Mouse (Mus musculus) testis, postnatal 14 days (tissue): Measurements from ENCODE around the gene Rbm38.

Source experiments
- DNase-seq: peaks from one replicate; pipeline ENCODE4 v3.0.0; 2021; ENCODE audit warnings: low spot score

Rbm38 gene

DNA sequence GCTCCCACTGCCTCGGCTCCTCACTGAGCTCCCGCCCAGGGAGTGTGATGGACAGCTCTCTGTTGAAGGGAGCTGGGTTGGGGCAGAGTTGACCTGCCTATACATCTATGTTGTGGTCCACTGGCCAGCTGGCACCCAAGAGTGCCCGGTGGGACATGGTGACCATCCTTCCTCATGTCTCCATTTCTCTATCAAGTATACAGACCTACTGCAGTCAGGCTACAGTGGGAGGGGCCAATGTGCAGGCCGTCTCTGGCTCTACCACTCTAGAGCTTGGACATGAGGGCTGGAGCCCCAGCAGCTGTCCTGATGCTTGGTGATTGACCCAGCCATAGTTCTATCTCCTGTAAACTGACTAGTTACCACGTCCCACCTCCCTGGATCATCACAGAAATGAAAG, 17.0 kb downstream of the Rbm38 start:
- DNase-seq, result no peak

DNA sequence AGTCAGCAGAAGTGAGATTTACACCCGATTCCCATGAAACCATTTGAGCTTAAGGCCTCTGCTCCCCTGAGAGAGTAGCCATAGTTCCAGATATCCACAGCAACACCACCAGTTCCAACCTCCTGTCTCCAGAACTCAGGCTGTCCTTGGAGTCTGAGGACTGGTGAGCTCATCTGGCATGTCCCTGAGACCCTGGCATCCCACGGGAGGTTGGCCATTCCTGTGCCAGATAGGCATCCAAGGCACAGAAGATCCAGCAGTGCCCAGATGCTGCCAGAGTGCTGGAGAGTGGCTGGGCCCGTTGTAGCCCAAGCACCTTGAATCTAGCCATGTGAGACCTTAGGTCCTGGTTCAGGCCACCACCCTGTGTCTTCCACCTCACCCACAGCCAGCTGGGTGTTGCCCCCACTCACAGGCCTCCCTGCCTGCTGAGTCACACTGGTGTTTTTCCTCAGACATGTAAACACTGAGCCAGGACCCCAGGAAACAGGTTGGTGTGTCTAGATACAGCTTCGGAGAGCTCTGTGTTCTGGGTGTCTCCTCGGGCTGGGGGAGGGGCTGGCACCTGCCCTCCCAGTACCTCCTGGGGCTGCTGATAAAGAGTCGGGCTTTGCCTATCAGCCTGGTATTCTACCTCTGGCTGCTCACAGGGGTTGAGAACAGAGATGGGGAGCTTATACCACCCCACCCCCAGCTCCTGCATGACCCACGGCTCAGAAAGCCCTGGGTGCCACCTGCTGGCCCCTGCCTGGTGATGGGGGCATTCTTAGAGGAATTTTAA, 17.7 kb downstream of the Rbm38 start:
- no peak for DNase-seq

DNA sequence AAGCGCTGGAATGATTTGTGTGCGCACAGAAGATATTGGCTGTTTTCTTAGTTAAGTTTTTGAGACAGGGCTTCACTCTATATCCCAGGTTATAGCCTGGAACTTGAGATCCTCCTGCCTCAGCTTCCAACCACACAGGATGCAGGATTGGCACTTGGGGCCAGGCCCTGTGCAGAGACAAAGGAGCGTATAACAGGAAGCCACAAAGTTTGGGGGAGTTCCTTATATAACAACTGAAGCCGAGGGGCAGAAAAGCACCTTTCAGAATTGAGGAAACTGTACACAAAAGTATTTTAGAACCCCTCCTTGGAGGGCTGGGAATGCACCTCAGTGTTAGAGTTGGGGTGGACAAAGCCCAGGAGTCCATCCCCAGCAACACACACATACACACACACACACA, 18.7 kb downstream of the Rbm38 start:
- DNase-seq, result no peak

DNA sequence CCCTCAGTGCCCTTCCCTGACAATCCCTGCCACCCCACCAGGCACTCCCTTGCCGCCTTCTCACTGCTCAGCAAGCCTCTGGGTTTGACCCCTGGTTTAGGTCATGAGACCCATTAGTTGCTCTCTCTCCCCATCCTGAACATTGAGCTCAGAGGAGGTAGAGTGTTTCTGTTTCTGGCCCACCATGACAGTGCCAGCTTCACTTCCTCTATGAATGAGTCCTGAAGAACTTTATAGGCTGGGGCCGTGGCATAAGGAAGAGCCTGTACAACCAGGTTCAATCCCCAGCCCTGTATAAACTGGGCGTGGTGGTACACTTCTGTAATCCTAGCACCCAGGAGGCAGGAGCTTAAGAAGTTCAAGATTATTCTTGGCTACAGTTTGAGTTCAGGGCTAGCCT, 20.5 kb downstream of the Rbm38 start:
- no peak for DNase-seq

DNA sequence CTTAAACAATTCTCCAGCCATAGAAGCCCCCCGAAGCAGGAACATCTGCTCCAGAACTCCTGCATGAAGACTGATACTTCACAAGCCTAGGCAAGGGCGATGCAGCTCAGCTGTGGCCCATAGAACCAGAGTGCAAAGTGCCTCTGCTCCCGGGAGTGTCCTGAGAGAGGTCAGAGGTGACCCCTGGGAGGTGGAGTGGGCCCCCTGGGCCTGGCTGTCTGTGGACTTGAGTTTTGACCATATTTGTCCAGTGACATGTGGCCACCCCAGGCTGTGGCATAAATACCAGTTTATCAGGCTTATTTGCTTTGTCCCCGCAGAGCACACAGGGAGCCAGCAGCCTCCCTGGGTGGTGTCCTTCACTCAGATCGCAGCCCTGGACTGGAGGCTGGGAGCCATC, 20.9 kb downstream of the Rbm38 start:
- no peak for DNase-seq

DNA sequence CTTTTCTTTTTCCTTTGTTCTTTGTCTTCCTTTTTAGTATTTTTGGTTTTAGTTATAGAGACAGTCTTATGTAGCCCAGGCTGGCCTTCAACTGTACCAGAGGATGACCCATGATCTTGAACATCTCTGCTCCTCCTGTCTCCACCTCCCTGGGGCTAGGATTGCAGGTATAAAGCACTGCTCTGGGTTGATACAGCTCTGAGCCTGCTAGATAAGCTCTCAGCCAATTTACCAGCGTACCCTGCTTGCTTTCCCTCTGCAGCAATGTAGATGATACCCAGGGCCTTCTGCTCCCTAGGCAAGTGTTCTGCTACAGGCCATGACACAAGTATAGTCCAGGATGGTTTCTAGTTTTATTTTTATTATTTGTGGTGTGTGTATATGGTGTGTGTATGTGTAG, 21.6 kb downstream of the Rbm38 start:
- DNase-seq, result no peak

DNA sequence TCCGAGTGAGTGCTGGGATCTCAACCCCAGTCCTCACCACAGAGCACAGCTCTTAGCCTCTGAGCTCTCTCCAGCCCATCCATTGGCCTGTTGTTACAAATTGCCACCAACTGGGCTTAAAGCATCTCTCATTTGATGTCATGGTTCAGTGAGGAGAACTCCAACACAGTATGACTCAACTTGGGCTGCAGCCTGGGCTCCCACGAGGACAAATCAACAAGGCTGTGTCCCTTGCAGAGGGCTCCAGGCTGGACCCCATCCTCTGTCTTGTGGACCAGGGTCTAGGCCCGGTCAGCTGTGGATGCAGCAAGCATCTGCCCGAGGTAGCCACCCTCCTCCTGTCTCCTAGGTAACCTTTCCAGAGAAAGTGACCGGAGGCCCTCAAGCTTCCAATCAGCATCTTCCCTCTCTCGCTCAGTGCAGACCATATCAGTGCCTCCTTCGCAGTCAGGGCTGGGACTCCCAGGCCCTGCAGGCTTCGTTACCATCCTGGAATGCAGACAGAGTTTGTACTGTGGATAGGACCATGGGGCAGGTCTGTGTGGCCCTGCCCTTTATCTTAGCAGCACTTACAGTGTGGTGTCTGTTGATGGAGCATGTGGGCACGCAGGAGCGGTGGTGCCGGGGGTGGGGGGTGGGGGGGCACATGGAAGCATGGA, 22.3 kb downstream of the Rbm38 start:
- DNase-seq, result no peak

DNA sequence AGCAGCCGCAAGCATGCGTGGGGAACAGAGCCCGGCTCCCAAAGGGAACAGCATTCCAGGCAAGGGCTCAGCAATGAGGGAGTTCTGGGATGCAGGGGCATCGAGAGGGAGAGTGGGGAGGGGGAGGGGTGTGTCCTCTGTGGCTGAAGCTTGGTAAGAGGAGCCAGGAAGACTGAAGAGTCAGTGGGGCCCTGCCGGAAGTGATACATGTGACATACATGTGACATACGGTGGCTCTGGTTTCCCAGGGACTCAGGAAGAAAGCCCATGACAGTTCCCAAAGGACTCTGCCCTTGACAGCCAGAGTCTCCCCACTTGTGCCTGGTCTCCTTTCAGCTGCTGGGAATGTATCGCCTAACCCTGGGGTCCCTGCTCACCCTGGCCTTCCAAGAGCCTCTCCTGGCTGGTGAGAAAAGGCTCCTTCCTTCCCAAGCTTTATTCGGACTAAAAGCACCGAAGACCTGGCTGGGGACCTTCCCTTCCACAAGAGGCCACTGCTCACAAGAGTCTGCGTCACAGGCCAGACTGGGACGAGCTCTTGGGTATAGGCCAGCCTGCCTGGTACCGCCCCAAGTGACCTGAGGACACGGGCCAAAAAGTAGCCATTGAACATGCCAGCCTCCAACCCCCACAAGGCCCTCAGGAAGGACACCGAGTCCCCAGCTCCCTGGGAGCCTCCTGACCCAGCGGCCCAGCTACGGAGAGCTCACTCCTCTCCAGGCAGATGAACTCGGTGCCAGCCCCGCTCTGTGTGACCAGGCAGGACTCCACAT, 24.1 kb downstream of the Rbm38 start:
- peak; percentile 80 for DNase-seq

DNA sequence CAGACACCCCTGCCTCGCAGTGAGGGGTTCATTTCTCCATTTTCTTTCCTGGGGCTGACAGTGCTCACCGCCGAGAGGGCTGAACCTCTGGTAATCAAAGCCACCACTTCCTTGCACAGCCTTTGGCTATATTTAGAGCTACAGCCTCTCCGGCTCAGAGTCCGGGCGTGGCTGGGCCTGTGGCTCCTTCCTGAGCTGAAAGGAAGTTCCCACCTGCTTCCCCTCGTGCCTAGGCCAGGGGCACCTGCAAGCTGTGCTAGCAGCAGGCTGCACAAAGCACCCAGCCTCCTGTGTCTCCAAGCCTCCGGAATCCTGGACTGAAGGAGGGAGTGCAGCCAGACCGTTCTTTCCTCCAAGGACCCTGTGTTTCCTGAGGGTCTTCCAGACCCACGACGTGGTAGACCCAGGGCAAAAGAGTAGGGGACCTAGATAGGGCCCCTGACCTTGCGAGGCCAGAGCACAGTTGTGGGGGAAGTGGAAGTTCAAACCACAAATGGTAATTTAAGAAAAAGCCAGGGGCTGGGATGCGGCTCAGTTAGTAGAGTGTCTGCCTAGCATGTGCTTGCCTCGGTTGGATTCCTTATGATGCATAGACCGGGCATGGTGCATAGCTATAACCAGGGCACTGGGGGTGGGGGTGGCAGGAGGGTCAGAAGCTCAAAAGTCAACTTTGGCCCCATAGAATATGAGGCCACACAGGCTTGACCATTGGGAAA, 26.4 kb downstream of the Rbm38 start:
- DNase-seq, result no peak

DNA sequence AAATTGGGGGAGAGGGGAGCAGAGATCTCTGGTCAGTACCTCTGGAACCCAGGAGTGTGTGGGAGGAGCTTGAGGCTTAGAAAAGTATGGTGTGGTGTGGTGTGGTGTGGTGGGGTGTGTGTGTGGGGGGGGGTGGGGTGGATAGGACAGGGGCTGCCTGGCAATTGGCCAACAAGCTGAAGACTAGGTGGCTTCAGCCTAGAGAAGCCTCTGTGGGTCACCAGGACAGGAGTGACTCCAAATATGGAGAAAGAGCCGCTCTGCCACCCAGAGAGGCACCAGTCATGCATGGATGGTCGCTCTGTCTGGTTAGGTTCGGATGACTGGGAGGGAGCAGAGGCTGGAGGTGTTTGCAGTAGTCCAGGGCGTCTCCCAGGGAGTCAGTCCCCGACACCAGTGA, 27.2 kb downstream of the Rbm38 start:
- DNase-seq, result no peak

DNA sequence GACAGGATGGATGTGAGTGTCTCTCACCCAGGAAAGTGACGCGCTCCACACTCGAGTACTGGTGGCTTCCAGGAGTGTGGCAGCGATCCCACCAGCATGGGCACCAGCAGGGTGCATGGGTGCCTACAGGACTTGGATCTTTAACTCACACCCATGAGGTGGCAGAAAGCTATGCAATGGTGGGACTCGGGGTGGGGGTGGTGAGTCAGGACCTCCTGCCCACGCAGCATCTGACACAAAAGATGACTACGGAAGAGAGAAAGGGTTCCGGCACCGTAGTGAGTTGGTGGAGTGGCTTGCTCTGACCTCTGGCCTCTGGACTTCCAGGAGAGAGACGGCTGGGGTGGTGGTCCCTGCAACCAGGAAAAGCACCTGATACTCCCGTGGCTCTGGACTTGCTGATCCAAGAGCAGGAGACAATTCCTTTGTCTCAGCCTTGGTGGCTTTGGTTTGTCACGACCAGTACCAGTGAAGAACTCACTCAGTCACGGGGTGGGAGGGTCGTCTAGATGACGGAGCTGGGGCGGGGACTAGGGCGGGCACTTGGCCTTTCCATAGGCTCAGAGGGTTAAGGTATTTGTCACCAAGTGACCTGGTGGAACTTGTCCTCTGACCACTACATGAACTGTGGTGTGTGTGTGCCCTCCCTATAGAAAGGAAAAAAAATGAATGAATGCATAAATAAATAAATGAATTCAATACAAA, 27.9 kb downstream of the Rbm38 start:
- no peak for DNase-seq

DNA sequence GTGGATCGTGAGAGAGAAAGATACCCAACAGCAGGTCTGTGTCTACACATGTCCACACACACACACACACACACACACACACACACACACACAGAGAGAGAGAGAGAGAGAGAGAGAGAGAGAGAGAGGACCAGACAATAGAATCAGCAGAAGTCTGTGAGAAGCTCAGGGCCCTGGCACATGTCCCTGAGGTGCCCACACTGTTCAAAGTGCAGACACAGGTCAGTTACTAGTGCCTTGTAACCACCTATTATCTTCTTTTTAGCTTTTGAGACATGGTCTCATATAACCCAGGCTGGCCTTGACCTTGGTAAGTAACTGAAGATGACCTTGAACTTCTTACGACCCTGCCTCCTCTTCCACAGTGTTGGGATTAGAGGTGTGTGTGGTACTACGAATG, 28.9 kb downstream of the Rbm38 start:
- DNase-seq, result no peak

DNA sequence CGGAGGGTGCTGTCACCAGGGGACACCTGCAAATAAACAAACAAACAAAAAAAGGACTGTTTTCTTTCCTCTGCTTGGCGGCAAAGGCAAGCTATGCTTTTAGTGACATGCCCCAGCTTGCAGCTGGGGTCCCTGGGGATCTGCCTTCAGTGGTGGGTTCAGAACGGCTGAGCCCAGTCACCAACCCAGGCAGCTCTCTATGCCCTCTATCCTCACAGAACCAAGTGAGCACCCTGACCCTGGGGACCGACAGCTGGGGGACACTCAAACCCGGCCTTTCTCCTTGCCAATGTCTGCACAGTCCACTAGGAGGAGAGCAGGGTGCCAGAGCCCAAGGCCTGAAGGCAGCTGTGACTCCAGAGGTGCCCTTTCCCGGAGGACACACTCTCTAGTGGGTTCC, 29.5 kb downstream of the Rbm38 start:
- DNase-seq, result no peak

DNA sequence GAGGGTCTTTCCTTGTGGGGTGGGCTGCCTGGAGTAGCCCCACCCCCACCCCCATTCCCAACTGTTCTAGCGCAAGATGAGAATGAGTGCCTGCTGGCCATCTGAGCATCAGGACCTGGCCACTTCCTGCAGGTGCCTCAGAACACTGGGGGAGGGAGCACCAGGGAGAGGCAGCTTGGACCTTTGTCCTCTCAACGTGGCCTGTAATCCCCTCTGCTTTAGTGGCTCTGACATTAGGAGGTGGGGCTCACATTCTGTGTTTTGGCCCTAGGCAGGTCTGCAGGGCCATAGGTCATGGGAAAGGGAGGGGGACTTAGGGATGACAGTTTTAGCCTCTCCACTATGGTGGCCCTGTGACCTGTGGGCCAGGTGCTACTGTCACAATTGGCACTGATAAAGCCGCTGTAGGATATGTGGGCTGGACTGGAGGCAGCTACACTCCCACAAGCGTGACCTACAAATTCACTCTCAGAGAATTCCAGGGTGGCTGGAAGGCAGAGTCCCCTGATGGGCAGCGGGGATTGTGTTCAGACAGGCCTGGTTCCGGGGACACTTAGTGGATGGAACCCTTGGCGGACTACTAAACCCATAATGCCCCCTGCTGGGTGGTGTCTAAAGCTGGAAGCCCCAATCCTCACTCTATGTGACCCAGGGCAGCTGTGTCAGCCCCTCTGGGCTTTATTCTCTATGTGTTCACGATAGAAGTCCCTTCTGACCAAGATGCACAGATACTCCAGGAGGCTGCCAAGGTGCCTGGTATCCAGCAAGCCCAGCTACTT, 30.5 kb downstream of the Rbm38 start:
- no peak for DNase-seq

DNA sequence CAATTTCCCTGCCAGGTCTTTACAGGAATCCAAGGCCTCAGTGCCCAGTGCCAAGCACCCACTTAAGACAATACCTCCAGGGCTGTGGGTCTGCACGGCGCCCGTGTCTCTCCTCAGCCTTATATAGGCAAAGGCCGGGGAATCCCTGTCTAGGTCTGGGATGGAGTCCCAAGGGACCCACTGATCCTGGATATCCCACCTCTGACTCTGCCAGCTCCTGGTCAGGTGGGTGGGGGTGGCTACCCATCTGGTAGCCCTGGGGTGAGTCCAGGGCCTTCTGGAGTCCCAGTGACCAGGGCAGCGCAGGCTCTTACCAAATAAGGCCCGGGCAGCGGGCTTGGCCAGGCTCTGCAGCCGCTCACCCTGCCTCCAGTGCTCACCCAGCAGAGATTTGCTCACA, 32.6 kb downstream of the Rbm38 start:
- DNase-seq, result no peak

DNA sequence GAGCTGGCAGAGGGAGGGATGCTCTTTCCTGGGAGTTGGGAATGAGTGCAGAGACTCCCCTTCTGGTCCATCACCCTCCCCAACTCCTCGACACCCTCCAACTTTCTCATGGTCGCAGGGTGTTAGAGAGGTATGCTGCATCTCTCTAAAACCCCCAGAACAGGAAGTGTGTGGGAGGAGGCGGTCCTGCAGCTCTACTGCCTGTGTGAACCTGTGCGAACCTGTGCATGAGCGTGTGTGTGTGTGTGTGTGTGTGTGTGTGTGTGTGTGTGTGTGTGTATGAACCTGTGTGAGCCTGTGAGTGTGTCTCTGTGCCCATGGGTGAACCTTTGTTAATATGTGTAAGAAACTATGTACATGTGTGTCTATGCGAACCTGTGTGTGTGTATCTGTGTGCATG, 33.5 kb downstream of the Rbm38 start:
- DNase-seq, result no peak

DNA sequence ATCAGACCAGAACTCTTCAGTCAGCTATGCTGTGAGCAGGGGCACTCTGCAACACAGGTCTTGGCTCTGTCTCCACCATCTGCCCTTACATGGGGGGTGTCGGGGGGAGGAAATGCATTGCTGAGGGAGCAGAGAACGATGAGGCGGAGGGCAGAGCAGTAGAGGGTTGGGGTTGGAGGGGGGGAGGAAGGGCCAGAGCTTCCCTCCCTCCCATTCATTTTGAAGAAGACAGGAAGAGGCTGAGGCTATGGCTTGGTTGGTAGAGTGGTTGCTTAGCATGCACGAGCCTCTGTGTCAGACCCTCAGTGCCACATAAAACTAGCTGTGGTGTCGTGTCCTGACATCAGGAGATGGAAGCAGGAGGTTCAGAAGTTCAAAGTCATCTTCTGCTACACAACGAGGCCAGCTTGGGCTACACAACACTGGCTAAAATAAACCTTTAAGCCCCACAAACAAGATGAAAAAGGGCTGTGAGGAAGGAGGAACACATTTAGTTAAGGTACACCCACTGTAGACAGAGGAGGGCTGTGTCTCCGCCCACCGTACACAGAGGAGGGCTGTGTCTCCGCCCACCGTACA, 36.1 kb downstream of the Rbm38 start:
- no peak for DNase-seq

DNA sequence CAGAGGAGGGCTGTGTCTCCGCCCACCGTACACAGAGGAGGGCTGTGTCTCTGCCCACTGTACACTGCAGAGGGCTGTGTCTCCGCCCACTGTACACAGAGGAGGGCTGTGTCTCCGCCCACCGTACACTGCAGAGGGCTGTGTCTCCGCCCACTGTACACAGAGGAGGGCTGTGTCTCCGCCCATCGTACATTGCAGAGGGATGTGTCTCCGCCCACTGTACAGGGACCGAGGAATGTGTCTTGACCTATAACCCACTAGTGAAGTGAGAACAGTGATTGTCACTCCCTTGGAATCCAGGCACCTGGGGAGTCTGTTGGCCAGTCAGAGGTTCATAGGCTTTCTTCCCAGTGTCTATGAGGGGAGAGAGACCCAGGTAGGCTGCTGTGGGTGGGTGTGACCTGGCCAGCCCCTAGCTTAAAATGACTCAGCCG, 36.6 kb downstream of the Rbm38 start:
- DNase-seq, result no peak

DNA sequence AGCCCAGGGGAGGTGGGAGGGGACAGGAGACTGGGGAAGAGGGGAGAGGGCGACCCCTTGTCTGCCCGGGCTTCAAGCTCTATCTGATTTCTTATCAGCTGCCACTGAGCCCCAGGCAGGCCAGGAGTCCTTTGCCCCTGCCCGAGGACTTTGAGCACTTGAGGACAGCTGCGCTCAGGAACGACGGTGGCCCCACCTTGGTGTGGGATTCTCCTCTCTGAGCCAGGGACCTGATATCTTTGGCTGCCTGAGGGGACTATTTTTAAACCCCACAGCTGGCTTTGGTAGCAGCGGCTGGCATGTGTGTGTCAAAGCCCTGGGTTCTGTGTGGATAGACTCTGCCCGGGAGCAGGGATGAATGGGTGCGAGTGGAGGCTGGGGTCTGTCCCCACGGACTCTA, 37.3 kb downstream of the Rbm38 start:
- DNase-seq, result no peak

DNA sequence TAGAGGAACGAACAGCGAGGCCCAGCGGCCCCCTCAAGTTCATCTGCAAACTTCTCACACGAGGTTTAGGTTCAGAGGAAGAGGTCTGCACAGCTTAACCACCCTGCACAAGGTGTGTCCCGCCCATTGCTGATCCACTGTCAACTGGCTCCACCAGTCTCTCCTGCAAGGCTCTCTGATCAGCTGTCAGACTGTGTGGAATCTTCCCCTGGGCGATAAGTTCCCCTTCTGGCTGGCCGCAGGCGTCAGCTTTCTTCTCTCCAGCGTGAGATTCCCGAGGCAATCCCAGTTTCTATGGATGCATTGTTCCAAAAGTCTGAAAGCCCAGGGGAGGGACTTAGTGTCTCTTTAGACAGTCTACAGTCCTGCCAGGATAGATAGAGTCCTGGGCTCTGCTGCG, 38.0 kb downstream of the Rbm38 start:
- no peak for DNase-seq

DNA sequence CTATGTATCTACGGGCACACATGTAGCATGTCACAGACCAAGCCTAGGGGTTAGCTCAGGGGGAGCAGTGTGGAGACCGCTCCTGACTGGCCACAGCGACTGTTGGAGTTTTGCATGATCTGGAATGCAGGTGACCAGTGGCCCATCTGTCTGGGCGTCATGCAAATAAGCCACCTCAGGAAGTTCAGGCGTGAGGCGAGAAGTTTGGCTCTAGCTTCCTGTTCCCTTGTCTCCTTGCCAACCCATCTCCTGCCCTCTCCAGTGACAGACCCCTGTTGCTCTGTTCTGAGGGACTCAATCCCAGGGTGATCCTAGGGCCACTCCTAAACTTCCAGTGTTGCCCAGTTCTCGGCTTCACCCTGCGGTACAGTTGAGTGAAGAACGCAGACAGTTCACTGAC, 40.2 kb downstream of the Rbm38 start:
- no peak for DNase-seq
